8 mouse cellular contexts compared by ENCODE assay signal in the genomic region with DNA sequence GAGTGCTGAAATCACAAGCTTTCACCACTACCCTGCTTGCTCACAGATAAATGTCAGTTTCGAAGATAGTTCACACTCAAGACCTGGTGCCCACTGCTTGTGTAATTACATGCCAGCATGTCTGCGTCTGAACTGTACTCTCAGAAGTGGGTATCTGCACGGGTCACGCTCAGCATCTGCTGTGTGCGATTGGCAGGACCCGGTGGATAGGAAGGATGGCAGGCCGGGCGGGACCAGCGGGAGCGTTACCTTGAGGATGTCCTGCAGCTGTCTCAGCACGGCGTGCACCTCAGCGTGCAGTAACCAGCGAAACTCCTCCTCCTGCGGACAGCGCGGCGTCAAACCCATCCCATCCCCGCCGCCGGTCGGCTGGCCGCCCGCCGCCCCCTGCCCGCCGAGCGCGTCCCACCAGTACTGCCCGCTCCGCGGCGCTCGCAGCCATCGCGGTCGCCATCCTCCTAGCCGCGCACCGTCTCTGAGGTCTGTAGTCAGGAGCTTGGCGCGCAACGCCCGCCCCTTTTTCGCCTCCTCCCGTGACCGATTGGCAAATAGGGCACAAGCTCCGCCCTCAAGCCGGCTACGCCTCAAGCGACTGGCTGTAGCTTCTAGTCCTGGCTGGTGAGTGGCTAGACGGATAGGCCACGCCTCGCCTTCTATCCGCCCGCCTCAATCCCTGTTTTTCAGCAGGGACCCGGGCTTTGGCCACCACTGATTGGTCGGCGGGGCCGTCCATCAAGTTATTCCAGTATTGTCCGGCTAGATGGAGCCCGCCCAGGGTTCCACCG. TPM values are rescaled to one million over a fixed set of nuclear protein-coding genes. Genes with fewer than 3 reads are reported as not detected.
A peak's percentile ranks its signal among the peaks of the same experiment; 100 is the strongest.
DNase-seq lines count a peak whose midpoint lies in the region; ATAC-seq and TF ChIP-seq lines count a peak whose summit lies in the region.

A gene (minus strand): TSS at position 500 of the 785 bp plus-strand sequence.

- peak; percentile 99 for ATAC-seq in embryonic facial prominence, embryonic 14.5 days (ENCODE audit: low read depth)
- ATAC-seq in limb, embryonic 13.5 days (ENCODE audit: low FRiP score, low read depth): peak; percentile 99
- peak; percentile 99 for ATAC-seq in midbrain, embryonic 16.5 days

- DNase-seq in 3T3-L1 (ENCODE audit: low read depth, low spot score): peak; percentile 100
- DNase-seq in adrenal gland, postnatal 4 days (ENCODE audit: low spot score in 2 of 2): peak; percentile 82 to 91
- peak; percentile 100 for DNase-seq in embryonic facial prominence, embryonic 14.5 days (ENCODE audit: low spot score)
- peak; percentile 96 to 99 for DNase-seq in heart, adult 2 months
- DNase-seq in kidney, adult 8-10 months: peak; percentile 99 to 100
- DNase-seq in spleen, postnatal 10 days (ENCODE audit: low spot score in 2 of 2): peak; percentile 88 to 97

- peak within 1 kb of the TSS; percentile 67 for H3K4me3 ChIP-seq in embryonic facial prominence, embryonic 14.5 days (ENCODE audit: low read depth, low read length)
- peak within 1 kb of the TSS; percentile 85 for H3K4me3 ChIP-seq in heart, adult 2 months
- peak within 1 kb of the TSS; percentile 69 for H3K4me3 ChIP-seq in limb, embryonic 13.5 days
- peak within 1 kb of the TSS; percentile 72 for H3K4me3 ChIP-seq in midbrain, embryonic 16.5 days (ENCODE audit: low read depth, low read length)

- H3K27ac ChIP-seq in embryonic facial prominence, embryonic 14.5 days (replicated peaks; ENCODE audit: low read depth, low read length): peak within 1 kb of the TSS; percentile 50
- peak within 1 kb of the TSS; percentile 54 for H3K27ac ChIP-seq in heart, adult 2 months
- H3K27ac ChIP-seq in limb, embryonic 13.5 days: no peak within 1 kb of the TSS
- H3K27ac ChIP-seq in midbrain, embryonic 16.5 days (ENCODE audit: low read length): peak within 1 kb of the TSS; percentile 87

- peak; percentile 82 for TF ChIP-seq POLR2A in heart, adult 2 months (IDR thresholded peaks at IDR 0.05; ENCODE audit: insufficient read depth, low read depth, low read length)

- TF ChIP-seq EP300 in heart, adult 2 months (IDR thresholded peaks at IDR 0.05; ENCODE audit: insufficient read depth, low read depth, low read length): no peak

- intact Hi-C loops in heart, adult 2 months (cut with DNase I): loop anchor here (5.0 kb wide), 1 partner anchor 46 kb away; no protein-coding TSS in a partner anchor

- peak within 1 kb of the TSS; percentile 70 for H3K9ac ChIP-seq in embryonic facial prominence, embryonic 14.5 days (ENCODE audit: low read depth, low read length)
- H3K9ac ChIP-seq in heart, adult 2 months (ENCODE audit: low read depth, low read length): peak within 1 kb of the TSS; percentile 85
- peak within 1 kb of the TSS; percentile 82 for H3K9ac ChIP-seq in limb, embryonic 13.5 days
- H3K9ac ChIP-seq in midbrain, embryonic 16.5 days (ENCODE audit: low read depth, low read length): peak within 1 kb of the TSS; percentile 81

- TF ChIP-seq CTCF in heart, adult 2 months (IDR thresholded peaks at IDR 0.05): peak; percentile 40

- no peaks in the 10 kb centered on the region for H3K9me3 ChIP-seq in embryonic facial prominence, embryonic 14.5 days (ENCODE audit: control insufficient read depth, low read length)
- no peaks in the 10 kb centered on the region for H3K9me3 ChIP-seq in limb, embryonic 13.5 days
- H3K9me3 ChIP-seq in midbrain, embryonic 16.5 days (replicated peaks; ENCODE audit: control insufficient read depth, low read length, poor library complexity, severe bottlenecking): no peaks in the 10 kb centered on the region

- peak within 1 kb of the TSS; percentile 74 for H3K4me2 ChIP-seq in embryonic facial prominence, embryonic 14.5 days (ENCODE audit: low read depth, low read length)
- peak within 1 kb of the TSS; percentile 84 for H3K4me2 ChIP-seq in limb, embryonic 13.5 days (replicated peaks)
- peak within 1 kb of the TSS; percentile 77 for H3K4me2 ChIP-seq in midbrain, embryonic 16.5 days (ENCODE audit: low read length)

- H3K36me3 ChIP-seq in embryonic facial prominence, embryonic 14.5 days (ENCODE audit: control insufficient read depth, insufficient read depth, low read length): peaks cover 45% of the 10 kb centered on the region
- H3K36me3 ChIP-seq in heart, adult 2 months (ENCODE audit: control insufficient read depth, insufficient read depth, low read length): no peaks in the 10 kb centered on the region
- H3K36me3 ChIP-seq in limb, embryonic 13.5 days: peaks cover 54% of the 10 kb centered on the region
- peaks cover 29% of the 10 kb centered on the region for H3K36me3 ChIP-seq in midbrain, embryonic 16.5 days (ENCODE audit: control insufficient read depth, insufficient read depth, low read length)

- no peaks in the 10 kb centered on the region for H3K79me2 ChIP-seq in heart, adult 2 months (replicated peaks; ENCODE audit: control insufficient read depth, insufficient read depth, low read length)

- H3K4me1 ChIP-seq in embryonic facial prominence, embryonic 14.5 days (ENCODE audit: control insufficient read depth, insufficient read depth, low read length): no peaks in the 10 kb centered on the region
- H3K4me1 ChIP-seq in heart, adult 2 months (ENCODE audit: control insufficient read depth, insufficient read depth, low read length): no peaks in the 10 kb centered on the region; the same call in none of the 2 replicates
- H3K4me1 ChIP-seq in limb, embryonic 13.5 days: peaks cover 10% of the 10 kb centered on the region
- H3K4me1 ChIP-seq in midbrain, embryonic 16.5 days (ENCODE audit: control insufficient read depth, insufficient read depth, low read length): peaks cover 11% of the 10 kb centered on the region

- no peaks in the 10 kb centered on the region for H3K27me3 ChIP-seq in embryonic facial prominence, embryonic 14.5 days (replicated peaks; ENCODE audit: control insufficient read depth, insufficient read depth, low read length)
- H3K27me3 ChIP-seq in heart, adult 2 months (ENCODE audit: control insufficient read depth, insufficient read depth, low read length): no peaks in the 10 kb centered on the region
- no peaks in the 10 kb centered on the region for H3K27me3 ChIP-seq in limb, embryonic 13.5 days
- H3K27me3 ChIP-seq in midbrain, embryonic 16.5 days (ENCODE audit: control insufficient read depth, insufficient read depth, low read depth, low read length): no peaks in the 10 kb centered on the region

- WGBS in embryonic facial prominence, embryonic 14.5 days: under 1% methylated on average over 39 of the region's 63 CpGs
- WGBS in heart, adult 2 months: under 1% methylated on average over 63 of the region's 63 CpGs
- WGBS in limb, embryonic 13.5 days: under 1% methylated on average over 63 of the region's 63 CpGs
- under 1% methylated on average over 63 of the region's 63 CpGs for WGBS in midbrain, embryonic 16.5 days

RNA-seq across cellular contexts. Expression of the gene that starts here (rescaled TPM):
- 10 to 100 TPM; 54.6 to 55.0 TPM for total RNA-seq in adrenal gland, postnatal 4 days (2021)
- 50.2 and 53.0 TPM in 2 replicates for polyA plus RNA-seq in embryonic facial prominence, embryonic 14.5 days (2014; fragmentation: Nextera tagmentation; extraction: Ambion mirVana)
- total RNA-seq in heart, adult 2 months (2021): 10 to 100 TPM; 15.5 to 19.4 TPM
- polyA plus RNA-seq in heart, adult 2 months (2012; rRNA removed): 50.7 and 63.0 TPM in 2 replicates
- polyA plus RNA-seq in limb, embryonic 13.5 days (2015; fragmentation: Nextera tagmentation; extraction: Ambion mirVana): 63.6 and 67.4 TPM in 2 replicates
- 147 and 164 TPM in 2 replicates for polyA plus RNA-seq in midbrain, embryonic 16.5 days (2015; fragmentation: Nextera tagmentation; extraction: Ambion mirVana)
